Mouse (Mus musculus) ES-E14 (cell line): ENCODE results near the gene Olfr1110. TPM values are rescaled to one million over a fixed set of nuclear protein-coding genes. Genes with fewer than 3 reads are reported as not detected.

Source experiments
- DNase-seq: peaks from one replicate; pipeline ENCODE4 v3.0.0-alpha.2; 2013; ENCODE audit warnings: low read depth, low spot score
- H3K27ac ChIP-seq: 2 replicates; pipeline ENCODE4 v1.5.1; 2012; ENCODE audit warnings: low read depth, mild to moderate bottlenecking, low read length, moderate library complexity, mixed read lengths; ENCODE audit not compliant: poor library complexity, insufficient read depth, severe bottlenecking
- H3K36me3 ChIP-seq: 2 replicates; pipeline ENCODE4 v1.6.1; 2012; ENCODE audit warnings: mild to moderate bottlenecking, low read length, moderate library complexity, mixed read lengths; ENCODE audit not compliant: control insufficient read depth, poor library complexity, insufficient read depth, severe bottlenecking
- H3K4me1 ChIP-seq, 2 experiments: fragments of 150-350 bp in 1 of 2; sonication (generic) in 1 of 2; 2 replicates each; pipeline ENCODE4 v1.6.1; 2012; ENCODE audit warnings: low read length in 2 of 2, mild to moderate bottlenecking in 1 of 2, mixed read lengths in 1 of 2; ENCODE audit not compliant: control insufficient read depth in 2 of 2, insufficient read depth in 2 of 2, poor library complexity in 1 of 2
- H3K4me3 ChIP-seq, 2 experiments: fragments of 150-350 bp in 1 of 2; sonication (generic) in 1 of 2; 2 replicates each; pipeline ENCODE4 v1.5.1; 2012; ENCODE audit warnings: low read length in 2 of 2, low read depth in 1 of 2, mild to moderate bottlenecking in 1 of 2, mixed read lengths in 1 of 2; ENCODE audit not compliant: insufficient read depth in 1 of 2, poor library complexity in 1 of 2, severe bottlenecking in 1 of 2
- H3K9ac ChIP-seq: 2 replicates; pipeline ENCODE4 v1.6.1; 2012; ENCODE audit warnings: low read depth, mild to moderate bottlenecking, low read length, mixed read lengths; ENCODE audit not compliant: poor library complexity, insufficient read depth, severe bottlenecking
- H3K9me3 ChIP-seq: fragments of 150-350 bp; sonication (generic); 2 replicates; pipeline ENCODE4 v1.6.1; 2012; ENCODE audit warnings: low read depth, mild to moderate bottlenecking, low read length; ENCODE audit not compliant: control insufficient read depth, insufficient read depth
- CHD2 ChIP-seq: IDR thresholded peaks from 2 replicates; pipeline ENCODE4 v1.6.1; 2014; ENCODE audit warnings: mild to moderate bottlenecking, low read depth, low read length, inconsistent platforms
- HCFC1 ChIP-seq: IDR thresholded peaks from 2 replicates; pipeline ENCODE4 v1.6.1; 2012; ENCODE audit warnings: low read length, inconsistent platforms, borderline replicate concordance; ENCODE audit not compliant: insufficient read depth
- MAFK ChIP-seq: IDR thresholded peaks from 2 replicates; pipeline ENCODE4 v1.6.1; 2014; ENCODE audit warnings: mild to moderate bottlenecking, low read depth, low read length, inconsistent platforms; ENCODE audit not compliant: insufficient read depth
- ZC3H11A ChIP-seq: IDR thresholded peaks from 2 replicates; pipeline ENCODE4 v1.6.1; 2012; ENCODE audit warnings: low read depth, mild to moderate bottlenecking, inconsistent platforms, low read length, borderline replicate concordance
- ZNF384 ChIP-seq: IDR thresholded peaks from 2 replicates; pipeline ENCODE4 v1.6.1; 2012; ENCODE audit warnings: low read depth, low read length, inconsistent platforms
- in situ Hi-C, 2 experiments: fragments of 600-800 bp; cut with MboI; formaldehyde crosslinking; loops; one replicate each; pipeline ENCODE4 v1.15.1; 2025; ENCODE audit warnings: low sequenced_read_pairs in 2 of 2, inconsistent platforms in 1 of 2; ENCODE audit not compliant: unreplicated experiment in 2 of 2
- total RNA-seq: library from RNA; depleted of rRNA; stranded (reverse); fragments of 300-350 nt; gene quantifications from 2 replicates; pipeline ENCODE4 v1.2.3, GENCODE M21; 2012; rRNA removed

Gene Olfr1110
- total RNA-seq, 1 experiment: not detected

GRCm38 (mm10) chr2:87095908-87096307, 44.2 kb downstream of the Olfr1110 start, which contains the start of gene Olfr1109:
Olfr1109 (minus strand) TSS chr2:87096008.
- in situ Hi-C loops: no loop called here
- DNase-seq: no peak
- Histone ChIP-seq H3K36me3 (no peaks in the 10 kb centered on the region), H3K4me3 (no peak within 1 kb of the TSS), H3K9me3 (no peaks in the 10 kb centered on the region), H3K9ac (no peak within 1 kb of the TSS), H3K27ac (no peak within 1 kb of the TSS), H3K4me1 (no peaks in the 10 kb centered on the region)
- TF ChIP-seq MAFK (no peak), CHD2 (no peak), HCFC1 (no peak), ZC3H11A (no peak), ZNF384 (no peak)

Other genes starting within 250 kb of the Olfr1110 start
- not detected in 2 replicates for gene Olfr1097, start 248.1 kb downstream of the Olfr1110 start, total RNA-seq
- gene Olfr1098, start 215.8 kb downstream of the Olfr1110 start, total RNA-seq: not detected in 2 replicates
- gene Olfr1099, start 179.6 kb downstream of the Olfr1110 start, total RNA-seq: not detected in 2 replicates
- gene Olfr1100, start 160.3 kb downstream of the Olfr1110 start, total RNA-seq: not detected in 2 replicates
- not detected in 2 replicates for gene Olfr1101, start 149.1 kb downstream of the Olfr1110 start, total RNA-seq
- not detected in 2 replicates for gene Olfr1102, start 141.9 kb downstream of the Olfr1110 start, total RNA-seq
- not detected in 2 replicates for gene Olfr1104, start 113.2 kb downstream of the Olfr1110 start, total RNA-seq
- not detected in 2 replicates for gene Olfr1105, start 103.8 kb downstream of the Olfr1110 start, total RNA-seq
- not detected in 2 replicates for gene Olfr1106, start 88.0 kb downstream of the Olfr1110 start, total RNA-seq
- not detected in 2 replicates for gene Olfr1107, start 64.5 kb downstream of the Olfr1110 start, total RNA-seq
- not detected in 2 replicates for gene Olfr1109, start 44.3 kb downstream of the Olfr1110 start, total RNA-seq
- gene Olfr259, start 25.7 kb downstream of the Olfr1110 start, total RNA-seq: not detected in 2 replicates
- not detected in 2 replicates for gene Olfr1111, start 12.3 kb upstream of the Olfr1110 start, total RNA-seq
- not detected in 2 replicates for gene Olfr1112, start 47.5 kb upstream of the Olfr1110 start, total RNA-seq
- not detected in 2 replicates for gene Olfr1113, start 68.7 kb upstream of the Olfr1110 start, total RNA-seq
- not detected in 2 replicates for gene Olfr1115, start 107.7 kb upstream of the Olfr1110 start, total RNA-seq
- gene Olfr1116, start 127.2 kb upstream of the Olfr1110 start, total RNA-seq: not detected in 2 replicates
- not detected in 2 replicates for gene Olfr1118, start 167.3 kb upstream of the Olfr1110 start, total RNA-seq
- gene Olfr1120, start 214.5 kb upstream of the Olfr1110 start, total RNA-seq: not detected in 2 replicates
- not detected in 2 replicates for gene Olfr1121, start 229.6 kb upstream of the Olfr1110 start, total RNA-seq
- gene Olfr1122, start 245.5 kb upstream of the Olfr1110 start, total RNA-seq: not detected in 2 replicates